Mouse (Mus musculus): ENCODE results near the gene Gm6763.
"Not testable (repeated sequence)": the region's sequence is repeated elsewhere in the genome, so short reads cannot be mapped to it uniquely, and the experiment has no call there.

GRCm38 (mm10) chr10:104168215-104168614, 16.9 kb downstream of the Gm6763 start, which contains the start of gene Gm21304:
- TF ChIP-seq CTCF (IDR thresholded peaks at IDR 0.05); POLR2A (IDR thresholded peaks at IDR 0.05; ENCODE audit: insufficient read depth, low read depth, low read length): not testable (repeated sequence)
